Mouse (Mus musculus) natural killer cell, adult 2 months (primary cell): ENCODE data around the gene Nlgn2.
"Not testable (repeated sequence)": the region's sequence is repeated elsewhere in the genome, so short reads cannot be mapped to it uniquely, and the experiment has no call there.

ENCODE experiments used
- DNase-seq, 2 experiments: peaks; one replicate each; pipeline ENCODE4 v3.0.0; 2022; ENCODE audit warnings: low spot score in 2 of 2

Nlgn2 gene

DNA sequence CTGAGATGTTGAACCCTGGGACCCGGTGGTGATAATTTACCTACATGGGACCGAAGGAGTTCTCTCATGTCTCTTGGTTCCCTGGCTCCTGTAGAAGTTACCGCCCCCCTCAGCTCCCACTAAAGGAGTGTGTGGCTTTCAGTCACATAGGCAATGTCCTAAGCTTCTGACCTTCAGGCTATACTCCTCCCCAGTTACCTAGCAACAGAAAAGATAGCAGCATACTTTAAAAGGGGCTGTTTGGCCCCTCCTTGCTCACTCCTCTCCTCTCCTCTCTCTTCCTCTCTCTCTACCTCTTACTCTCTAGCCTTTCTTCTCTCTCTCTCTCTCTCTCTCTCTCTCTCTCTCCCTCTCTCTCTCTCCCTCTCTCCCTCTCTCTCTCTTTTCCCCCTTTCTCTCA, 26.1 kb upstream of the Nlgn2 start:
- DNase-seq = not testable (repeated sequence)

DNA sequence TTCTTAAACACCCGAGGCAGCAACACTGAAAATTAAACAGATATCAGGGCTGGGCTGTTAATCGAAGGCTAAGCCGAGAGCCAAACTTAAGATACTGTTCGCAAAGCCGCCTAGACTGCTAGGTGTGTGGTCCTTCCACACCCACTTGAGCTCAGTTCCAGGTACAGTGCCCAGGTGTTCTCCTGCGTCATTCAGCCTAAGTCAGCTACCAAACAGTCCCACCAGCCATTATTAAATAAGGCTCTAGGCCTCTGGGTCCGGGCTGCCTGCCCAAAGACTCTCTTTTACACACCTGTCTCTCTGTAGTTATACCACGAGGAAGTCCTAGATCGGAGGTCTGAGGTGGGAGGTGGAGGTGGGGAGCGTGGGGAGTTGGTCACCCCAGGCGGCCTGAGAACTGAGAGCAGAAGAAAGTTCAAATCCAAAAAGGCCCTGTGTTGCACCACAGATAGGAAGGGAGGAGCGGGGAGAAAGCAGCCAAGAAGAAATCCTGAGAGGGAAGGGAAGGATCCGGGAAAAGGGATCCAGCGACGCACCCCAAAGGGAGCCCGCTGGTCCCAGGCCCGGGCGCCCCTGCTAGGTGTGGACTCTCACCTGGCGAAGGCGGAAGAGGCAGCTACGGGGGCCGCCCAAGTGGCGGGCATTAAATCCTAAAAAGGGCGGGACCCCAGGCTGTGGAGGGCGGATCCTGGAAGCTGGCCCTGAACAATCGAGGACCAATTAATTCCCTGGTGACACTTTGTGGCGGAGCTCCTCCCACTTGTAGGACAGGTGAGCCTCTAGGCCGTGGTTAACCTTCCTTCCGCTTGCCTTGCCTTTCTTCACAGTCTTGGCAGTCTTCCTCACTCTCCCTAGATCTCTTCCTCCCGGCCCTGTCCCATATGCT, 20.8 kb upstream of the Nlgn2 start, which contains the start of gene Tnk1:
Tnk1 (minus strand) TSS at position 618 of the 886 bp plus-strand sequence.
- DNase-seq = no peak

DNA sequence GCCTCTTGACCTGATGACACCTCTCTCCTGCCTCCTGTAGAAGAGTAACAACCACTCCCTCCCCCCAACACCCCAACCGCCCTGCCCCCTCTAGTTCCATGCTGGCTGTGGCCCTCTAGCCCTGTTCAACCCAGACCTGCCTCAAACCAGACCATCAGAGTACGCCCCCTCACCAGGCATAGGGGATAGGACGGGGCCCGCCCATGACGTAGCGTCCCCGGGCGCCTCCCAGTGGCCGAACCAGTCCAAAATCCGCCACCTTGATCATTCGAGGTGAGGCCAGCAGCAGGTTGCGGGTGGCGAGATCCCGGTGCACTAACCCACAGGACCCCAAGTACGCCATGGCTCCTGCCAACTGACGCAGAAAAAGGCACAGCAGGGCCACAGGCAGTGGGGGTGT, 17.8 kb upstream of the Nlgn2 start:
- peak; percentile 44 to 65 for DNase-seq

DNA sequence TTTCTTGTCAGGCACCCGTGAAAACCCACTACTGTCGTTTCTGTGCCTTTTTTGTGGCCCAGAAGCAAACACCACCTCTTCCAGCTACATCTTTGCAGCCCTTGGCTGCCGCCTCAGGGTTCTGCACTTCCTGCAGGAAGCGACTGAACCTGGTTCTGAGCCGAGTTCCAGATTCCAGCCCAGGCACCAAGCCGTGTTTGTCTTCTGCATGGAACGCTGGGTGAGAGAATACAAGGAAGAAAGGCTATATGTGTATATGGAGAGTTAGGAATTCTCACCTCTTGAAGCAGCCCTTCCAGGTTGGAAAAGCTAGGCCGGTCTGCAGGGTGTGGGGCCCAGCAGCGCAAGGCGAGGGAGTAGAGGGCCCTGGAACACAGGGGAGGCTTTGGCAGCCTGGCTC, 17.1 kb upstream of the Nlgn2 start:
- DNase-seq = no peak

DNA sequence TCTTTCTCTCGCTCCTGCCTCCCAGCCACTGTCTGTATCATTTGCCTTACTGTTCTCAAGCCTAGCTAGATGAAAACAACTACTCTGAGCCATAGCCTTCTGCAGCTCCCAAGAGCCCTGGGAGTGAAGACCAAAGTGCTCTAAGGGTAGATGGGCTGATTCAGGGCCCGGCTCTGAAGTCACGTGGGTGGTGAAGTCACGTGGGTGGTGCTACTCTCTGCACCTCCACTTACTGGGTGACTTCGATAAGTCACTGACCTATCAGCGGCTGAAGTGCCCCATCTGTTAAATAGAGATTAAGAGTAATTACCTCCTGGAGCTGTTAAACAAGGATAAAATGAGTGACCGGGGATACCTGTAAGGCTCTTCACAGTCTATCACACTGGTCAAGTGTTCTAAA, 16.4 kb upstream of the Nlgn2 start:
- DNase-seq = no peak

DNA sequence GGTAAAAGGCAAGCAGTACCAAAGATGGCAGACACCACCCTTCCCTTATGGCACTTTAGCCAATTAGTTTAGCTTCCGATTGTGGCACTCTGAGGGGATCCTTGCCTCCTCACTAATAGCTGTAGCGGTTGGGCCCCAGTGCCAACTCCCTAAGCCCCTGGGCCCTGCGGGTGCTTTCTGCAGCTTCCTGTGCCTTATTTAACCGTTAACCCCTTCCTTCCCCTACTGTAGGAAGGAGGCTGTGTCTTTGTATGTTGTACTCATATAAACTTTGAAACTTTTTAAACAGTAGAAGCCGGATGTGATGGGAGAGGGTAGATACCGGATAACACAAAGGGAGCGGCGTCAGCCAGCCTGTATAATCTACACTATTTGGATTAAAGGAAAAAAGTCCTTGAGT, 13.2 kb upstream of the Nlgn2 start:
- no peak for DNase-seq

DNA sequence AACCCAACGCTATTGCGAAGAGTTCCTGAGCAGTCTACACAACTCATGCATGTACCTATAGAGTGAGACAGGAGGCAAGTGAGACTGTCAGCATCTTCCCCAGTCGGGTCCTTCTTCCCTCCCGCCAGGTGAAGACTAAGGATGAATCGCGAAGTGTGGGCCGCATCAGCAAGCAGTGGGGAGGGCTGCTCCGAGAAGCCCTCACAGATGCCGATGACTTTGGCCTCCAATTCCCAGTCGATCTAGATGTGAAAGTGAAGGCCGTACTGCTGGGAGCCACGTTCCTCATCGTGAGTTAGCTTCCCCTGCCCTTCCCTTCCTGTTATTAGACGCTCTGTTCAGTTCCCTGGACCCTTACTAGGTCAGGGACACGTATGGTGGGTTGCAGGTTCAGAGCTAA, 12.3 kb upstream of the Nlgn2 start:
- no peak for DNase-seq

DNA sequence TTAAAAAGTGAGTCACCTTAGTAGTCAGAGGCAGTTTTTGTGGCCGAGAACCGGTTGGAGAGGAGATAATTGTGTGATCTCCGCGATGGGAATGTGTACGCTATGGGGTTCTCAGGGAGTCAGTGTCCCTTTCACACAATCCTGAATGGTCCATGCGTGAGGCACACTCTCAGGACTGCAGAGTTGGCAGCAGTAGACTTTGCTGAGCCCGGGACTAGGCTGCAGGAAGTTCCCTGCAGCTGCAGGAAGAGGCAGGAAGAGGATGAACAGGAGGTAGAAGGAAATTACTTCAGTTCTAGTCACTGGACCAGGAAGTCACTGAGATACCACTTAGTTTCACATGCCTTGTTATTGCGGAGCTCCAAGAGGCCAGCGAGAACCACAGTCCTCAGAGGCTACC, 11.5 kb upstream of the Nlgn2 start:
- DNase-seq = no peak

DNA sequence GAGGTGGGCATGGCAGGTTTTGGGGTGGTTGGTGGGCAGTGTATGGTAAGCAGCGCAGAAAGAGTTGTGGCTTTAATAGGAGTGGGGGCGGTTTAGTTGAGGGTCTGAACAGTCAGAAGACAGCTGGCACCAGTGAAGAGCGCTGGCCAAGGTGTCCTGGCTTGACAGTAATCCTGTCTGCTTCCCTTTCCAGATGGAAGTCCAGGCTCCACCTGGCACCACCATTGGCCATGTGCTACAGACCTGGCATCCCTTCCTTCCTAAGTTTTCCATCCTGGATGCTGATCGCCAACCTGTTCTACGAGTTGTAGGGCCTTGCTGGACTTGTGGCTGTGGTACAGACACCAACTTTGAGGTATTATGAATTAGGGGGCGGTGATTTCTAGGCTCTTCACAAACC, 10.4 kb upstream of the Nlgn2 start:
- DNase-seq = no peak

DNA sequence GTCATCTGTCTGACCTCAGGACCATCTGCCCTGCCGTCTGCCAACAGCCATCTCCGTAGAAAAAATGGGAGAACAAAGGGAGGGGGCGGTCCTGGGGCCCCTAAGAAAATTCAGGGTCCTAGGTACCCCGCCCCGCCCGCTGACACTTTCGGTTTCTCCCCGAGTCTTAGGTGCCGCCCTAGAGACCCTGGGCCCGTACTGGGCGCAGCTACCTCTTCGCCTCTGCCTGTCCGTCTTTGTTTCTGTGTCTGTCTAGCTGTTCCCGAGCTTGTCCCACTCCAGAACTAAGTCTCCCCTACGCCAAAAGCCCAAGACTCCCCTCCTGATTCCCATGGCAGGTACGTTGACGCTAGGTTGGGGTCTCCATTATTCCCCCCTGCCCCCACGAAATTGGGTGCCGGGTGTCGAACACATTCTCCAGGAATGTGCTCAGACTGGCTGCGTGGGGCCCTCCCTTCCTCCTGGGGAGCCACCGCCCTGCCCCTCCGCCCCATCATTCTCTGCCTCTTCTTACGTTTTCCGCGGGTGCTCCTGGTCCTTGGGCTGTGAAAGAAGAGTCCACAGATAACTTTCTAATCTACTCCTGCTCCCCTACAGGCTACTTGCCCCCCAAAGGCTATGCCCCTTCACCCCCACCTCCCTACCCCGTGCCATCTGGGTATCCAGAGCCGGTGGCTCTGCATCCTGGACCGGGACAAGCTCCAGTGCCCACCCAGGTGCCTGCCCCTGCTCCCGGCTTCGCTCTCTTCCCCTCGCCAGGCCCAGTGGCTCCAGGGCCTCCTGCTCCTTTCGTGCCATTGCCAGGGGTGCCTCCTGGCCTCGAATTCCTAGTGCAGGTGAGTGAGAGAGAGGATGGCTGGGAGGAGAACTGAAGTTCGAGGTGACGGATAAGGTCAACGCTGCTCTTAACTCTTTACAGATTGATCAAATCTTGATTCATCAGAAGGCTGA, 9.4 kb upstream of the Nlgn2 start:
- DNase-seq = no peak

DNA sequence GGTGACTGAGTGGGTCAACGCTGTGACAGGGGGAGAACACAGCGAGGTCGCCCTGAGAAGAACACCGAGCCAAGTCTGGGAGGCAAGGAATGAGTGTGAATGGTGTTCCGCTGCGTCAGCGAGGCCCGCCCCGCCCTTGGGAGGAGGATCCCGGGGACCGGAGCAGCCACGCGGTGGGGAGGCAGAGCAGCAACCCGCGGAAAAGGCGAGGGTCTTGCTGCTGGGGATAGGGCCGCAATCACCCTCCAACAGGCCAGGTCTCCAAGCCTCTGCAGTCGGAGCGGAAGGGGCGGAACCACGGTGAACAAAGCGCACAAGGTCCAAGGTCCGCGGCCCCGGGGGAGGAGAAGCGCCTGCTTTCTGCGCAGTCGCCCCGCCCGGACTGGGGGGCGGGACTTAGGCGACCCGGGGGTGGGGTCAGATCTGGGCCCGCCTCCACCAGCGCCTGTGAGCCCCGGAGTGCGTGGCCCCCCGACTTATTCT, 8.7 kb upstream of the Nlgn2 start, which contains the start of gene Plscr3:
Plscr3 (plus strand) TSS at position 179 of the 483 bp plus-strand sequence.
- peak; percentile 82 to 85 for DNase-seq

DNA sequence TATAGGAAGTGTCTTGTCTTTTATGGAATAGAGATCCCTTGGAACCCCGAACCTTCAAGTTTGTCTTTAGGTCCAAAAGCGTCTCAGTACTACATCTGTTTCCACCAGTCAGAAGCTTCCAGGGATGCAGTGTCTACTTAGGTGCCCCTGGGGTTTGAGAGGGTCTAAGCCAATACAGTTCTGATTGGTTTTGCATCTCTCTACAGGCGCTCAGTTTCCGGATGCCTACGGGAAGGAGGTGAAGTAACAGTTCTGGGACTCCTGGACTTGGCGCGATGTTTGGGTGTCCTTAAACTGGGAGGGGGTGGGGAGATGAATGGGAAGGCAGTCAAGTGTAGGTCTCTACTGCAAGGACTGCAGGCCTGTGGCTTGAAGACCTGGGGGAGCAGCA, 1.1 kb upstream of the Nlgn2 start:
- DNase-seq = no peak

DNA sequence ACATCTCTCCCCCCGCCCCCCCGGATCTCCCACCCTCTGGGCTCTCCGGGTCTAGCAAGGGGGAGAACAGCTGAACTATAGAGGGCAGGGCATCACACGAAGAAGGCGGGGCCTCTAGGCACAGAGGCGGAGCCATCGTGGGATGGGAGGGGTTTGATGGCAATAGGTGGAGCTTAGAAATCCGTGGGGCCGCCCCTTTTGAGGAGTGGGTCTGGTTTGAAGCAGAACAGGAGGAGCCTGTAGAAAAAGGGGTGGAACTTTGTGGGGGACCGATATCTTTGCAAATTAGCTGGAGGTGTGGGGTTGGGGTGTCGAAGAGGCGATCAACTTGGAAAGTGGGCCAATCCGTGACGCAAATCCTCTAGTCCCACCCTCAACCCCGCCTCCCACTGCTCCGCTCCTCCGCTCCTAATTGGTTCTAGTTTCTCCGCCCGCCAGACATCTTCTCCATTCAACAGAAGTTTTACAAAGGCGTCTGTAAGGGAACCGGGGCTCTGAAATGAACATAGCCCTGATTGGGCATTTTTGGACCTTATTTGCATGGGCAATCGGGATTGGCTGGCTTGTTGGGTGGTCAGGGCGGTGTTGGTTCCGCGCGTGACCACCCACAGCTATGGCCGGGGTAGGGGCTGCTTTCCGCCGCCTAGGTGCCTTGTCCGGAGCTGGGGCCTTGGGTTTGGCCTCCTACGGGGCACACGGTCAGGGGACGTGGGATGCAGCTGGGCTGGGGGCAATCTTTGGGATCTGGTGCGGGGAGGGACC, 549 bp upstream of the Nlgn2 start, which contains the start of gene Tmem256:
Tmem256 (plus strand) TSS at position 563 of the 762 bp plus-strand sequence.
- peak; percentile 94 for DNase-seq

DNA sequence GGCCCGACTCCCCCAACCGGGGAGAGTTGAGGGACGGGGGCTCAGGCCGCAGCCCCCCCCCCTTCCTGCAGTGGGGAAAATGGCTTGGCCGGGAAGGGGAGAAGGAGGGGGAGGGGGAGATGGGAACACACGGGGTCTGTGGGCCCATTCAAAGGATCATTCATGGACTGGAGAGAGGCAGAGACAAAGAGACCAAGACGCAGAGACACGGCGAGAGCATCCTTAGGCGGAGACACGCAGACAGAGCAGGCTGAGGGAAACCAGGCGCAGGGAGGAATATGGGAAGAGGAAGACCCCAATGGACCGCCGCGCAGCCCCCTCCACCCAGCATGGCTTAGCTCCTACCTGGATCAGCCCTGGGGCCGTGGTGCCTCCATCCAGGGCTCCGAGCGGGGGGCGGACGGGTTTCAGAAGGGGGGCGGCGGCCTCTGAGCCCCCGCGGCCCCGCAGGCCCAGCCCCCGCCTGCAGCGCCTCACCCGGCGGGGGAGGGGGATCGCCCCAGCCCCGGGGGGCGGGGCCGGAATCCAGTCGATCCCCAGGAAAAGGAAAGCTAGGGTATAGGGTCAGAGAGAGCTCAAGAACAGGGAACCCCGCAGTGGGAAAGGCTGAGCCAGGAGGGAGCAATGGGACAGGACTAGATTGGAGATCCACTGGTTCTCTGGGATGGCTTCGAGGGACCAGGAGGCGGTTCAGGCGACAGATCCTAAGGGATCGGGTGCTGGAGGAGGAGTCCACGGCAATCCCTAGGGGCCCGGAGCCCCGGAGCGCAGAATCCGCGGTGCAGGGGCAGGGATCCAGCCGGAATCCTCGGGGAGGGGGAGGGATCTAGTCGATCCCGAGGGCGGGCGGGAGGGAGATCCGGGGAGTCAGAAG, 644 bp downstream of the Nlgn2 start:
- DNase-seq = no peak

DNA sequence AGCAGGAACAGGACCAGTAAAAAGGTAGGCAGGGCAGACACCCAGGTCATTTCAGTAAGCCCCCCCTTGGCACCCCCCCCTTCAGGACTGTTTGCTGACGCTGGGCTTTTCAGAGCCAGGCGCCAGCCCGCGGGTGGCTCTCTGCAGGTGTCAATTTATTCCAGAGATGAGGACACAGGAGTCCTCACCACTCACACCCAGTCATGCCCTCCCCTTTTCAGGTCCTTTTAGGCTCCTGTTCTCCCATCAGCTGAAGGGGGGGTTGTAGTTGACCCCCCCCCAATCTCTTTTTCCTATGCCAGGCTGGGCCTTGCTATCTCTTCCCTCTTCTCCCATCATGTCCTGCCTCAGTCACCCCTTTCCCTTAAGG, 1.6 kb downstream of the Nlgn2 start:
- DNase-seq = no peak

DNA sequence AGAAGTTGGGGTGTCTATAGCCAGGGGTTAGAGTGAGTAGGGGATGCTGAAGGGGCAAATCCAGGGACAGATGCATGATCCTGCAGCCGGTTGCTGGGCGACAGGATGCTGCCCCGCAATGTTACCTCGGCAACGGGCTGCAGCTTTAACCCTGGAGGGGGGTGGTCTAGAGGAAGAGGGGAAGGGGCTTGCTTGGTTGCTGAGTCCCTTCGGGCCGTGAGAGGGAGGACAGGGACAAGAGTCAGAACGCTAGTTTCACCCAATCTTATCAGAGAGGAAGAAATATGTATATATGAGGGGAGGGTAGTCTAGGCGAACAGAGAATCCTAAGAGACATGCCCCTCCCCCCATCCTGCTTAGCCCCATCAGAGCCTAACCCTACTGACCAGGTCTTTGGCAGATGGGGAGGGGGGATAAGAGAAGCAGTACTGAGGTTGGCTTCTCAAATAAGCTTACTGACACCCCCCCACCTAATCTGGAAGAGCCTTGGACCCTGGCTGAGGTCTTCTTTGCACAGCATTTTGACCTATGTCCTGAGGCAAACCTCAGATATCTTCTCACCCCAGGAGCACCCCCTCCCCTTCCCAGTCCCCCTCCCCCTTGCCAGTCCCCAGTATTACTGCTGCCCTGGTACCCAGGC, 2.1 kb downstream of the Nlgn2 start:
- DNase-seq = no peak

DNA sequence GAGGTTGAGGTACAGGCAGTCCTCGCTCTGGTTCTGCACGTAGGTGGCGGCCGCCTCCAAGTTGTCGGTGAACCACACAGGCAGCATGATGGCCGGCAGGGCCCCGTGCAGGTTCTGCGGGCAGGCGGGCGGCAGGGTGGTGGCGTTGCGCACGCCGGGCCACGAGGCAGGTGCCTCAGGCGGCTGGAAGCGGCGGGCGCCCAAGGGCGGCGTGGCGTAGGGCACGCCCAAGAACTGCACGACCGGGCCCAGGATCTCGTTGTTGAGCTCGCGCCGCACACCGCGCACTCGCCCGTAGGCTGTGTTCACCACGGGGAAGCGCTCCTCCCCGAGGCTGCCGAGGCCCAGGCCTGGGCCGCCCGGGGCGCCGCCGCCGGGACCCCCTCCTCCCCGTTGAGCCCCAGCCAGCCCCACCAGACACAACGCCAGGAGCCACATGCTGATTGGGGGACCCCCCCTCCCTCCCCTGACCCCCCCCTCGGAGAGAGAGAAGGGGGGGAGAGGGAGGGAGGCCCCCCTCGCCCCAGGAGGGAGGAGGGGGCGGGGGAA, 3.5 kb downstream of the Nlgn2 start:
- DNase-seq = peak; percentile 31 to 39

DNA sequence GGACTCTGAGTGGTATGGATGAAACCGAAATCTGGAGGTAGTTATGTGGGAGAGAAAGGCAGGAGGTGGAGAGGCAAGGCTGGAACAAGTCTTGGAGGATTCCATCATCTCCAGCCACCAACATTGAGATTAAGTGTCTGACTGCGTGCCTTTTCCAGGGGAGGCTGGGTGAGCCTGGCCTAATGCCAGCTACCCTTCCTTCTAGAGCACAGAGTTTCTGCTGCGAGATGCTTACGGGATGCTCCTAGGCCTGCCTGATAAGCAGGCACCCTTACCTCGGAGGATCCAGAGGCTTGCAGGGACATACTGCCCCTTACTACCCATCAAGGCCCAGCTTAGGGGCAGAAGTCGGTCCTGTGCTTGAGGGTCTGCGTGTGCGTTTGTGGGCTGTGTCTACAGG, 4.0 kb downstream of the Nlgn2 start:
- no peak for DNase-seq

DNA sequence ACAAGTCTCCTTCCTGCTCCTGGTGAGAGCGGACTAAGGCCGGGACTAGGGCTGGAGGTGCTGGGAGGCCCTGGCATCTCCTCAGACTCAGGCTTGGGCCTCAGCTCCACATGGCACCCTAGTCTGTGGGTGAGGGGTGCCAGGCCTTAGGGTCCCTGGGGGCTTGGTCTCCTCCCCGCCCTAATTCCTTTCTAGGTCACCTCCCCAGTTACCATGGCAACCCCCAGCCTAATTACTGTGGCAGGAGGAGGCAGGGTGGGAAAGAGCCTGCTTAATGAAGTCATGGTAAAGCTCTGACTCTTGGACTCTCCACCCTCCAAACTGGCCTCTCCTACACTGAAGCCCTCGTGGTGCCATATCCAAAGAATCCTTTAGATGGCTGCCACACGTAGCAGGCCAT, 8.8 kb downstream of the Nlgn2 start:
- DNase-seq = no peak

DNA sequence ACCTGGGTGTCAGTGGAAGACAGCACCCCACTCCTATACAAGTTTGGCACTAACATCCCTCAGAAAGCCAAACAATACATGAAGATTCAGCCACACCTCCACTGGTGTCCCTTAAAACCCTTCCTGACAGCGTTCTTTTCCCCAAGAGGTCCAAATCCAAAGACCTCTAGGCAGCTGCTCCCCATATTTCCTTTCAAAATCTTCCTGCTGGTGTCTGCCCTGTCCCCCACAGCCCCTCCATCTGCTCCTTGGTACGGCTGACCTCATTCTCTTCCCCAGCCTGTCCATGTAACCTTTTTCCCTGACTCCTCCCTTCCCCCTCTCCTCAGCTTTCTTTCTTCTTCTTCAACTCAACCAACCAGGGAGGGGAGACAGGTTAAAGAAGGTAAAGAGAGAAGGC, 14.1 kb downstream of the Nlgn2 start:
- DNase-seq = no peak
